Mouse (Mus musculus): ENCODE data around the gene Smc1b. TPM values are rescaled to one million over a fixed set of nuclear protein-coding genes. Genes with fewer than 3 reads are reported as not detected.
"Not testable (repeated sequence)": the region's sequence is repeated elsewhere in the genome, so short reads cannot be mapped to it uniquely, and the experiment has no call there.

Gene Smc1b
- total RNA-seq, 2 experiments from 2014 or later, result 0.11 to 0.12 TPM

GRCm38 (mm10) chr15:85132193-85132520, 393 bp upstream of the Smc1b start:
- no peak for DNase-seq

- DNase-seq, result no peak
Observed at GRCm38 (mm10) chr15:85085641-85086040, 46.1 kb downstream of the Smc1b start.

- no peak for DNase-seq
Observed at GRCm38 (mm10) chr15:85072651-85073050, 59.1 kb downstream of the Smc1b start.

GRCm38 (mm10) chr15:85070561-85070960, 61.2 kb downstream of the Smc1b start:
- DNase-seq, result peak; percentile 52

GRCm38 (mm10) chr15:85063421-85063820, 68.3 kb downstream of the Smc1b start:
- no peak for DNase-seq

- DNase-seq, result no peak
Observed at GRCm38 (mm10) chr15:85055186-85055585, 76.6 kb downstream of the Smc1b start.

GRCm38 (mm10) chr15:85054098-85054497, 77.7 kb downstream of the Smc1b start:
- DNase-seq, result no peak

GRCm38 (mm10) chr15:85049758-85050157, 82.0 kb downstream of the Smc1b start:
- DNase-seq, result no peak

- no peak for DNase-seq
Observed at GRCm38 (mm10) chr15:85047865-85048264, 83.9 kb downstream of the Smc1b start.

GRCm38 (mm10) chr15:85046230-85046950, 85.4 kb downstream of the Smc1b start:
- DNase-seq, result no peak

- no peak for DNase-seq
Observed at GRCm38 (mm10) chr15:85043761-85044160, 88.0 kb downstream of the Smc1b start.

- DNase-seq, result no peak
Observed at GRCm38 (mm10) chr15:85043116-85043515, 88.6 kb downstream of the Smc1b start.

GRCm38 (mm10) chr15:85042361-85042954, 89.3 kb downstream of the Smc1b start:
- peak; percentile 83 for DNase-seq

GRCm38 (mm10) chr15:85041546-85042225, 90.1 kb downstream of the Smc1b start:
- DNase-seq, result no peak

- DNase-seq, result no peak
Observed at GRCm38 (mm10) chr15:85037343-85037690, 94.4 kb downstream of the Smc1b start.

GRCm38 (mm10) chr15:85036566-85037342, 95.0 kb downstream of the Smc1b start:
- peak; percentile 99 for DNase-seq

GRCm38 (mm10) chr15:85033916-85034315, 97.8 kb downstream of the Smc1b start:
- DNase-seq, result not testable (repeated sequence)

GRCm38 (mm10) chr15:85031866-85032265, 99.9 kb downstream of the Smc1b start:
- peak; percentile 61 for DNase-seq

GRCm38 (mm10) chr15:85030643-85031042, 101.1 kb downstream of the Smc1b start:
- DNase-seq, result not testable (repeated sequence)

GRCm38 (mm10) chr15:85028648-85029047, 103.1 kb downstream of the Smc1b start, which contains the start of gene Fam118a:
Gene Fam118a, plus strand, starts transcription at chr15:85028948.
- not testable (repeated sequence) for DNase-seq

GRCm38 (mm10) chr15:85027740-85028139, 104.0 kb downstream of the Smc1b start:
- DNase-seq, result no peak

GRCm38 (mm10) chr15:85026197-85026596, 105.6 kb downstream of the Smc1b start:
- no peak for DNase-seq

GRCm38 (mm10) chr15:85022211-85022610, 109.6 kb downstream of the Smc1b start:
- peak; percentile 32 for DNase-seq
